Mouse (Mus musculus) heart, embryonic 16.5 days (tissue): Measurements from ENCODE around the gene Agxt. TPM values are rescaled to one million over a fixed set of nuclear protein-coding genes. Genes with fewer than 3 reads are reported as not detected.

Experiments
- ATAC-seq: fragments of 200-750 bp; cut with Nextera tagmentation; replicated peaks from 2 replicates; pipeline ENCODE4 v1.8.0; 2017; ENCODE audit warnings: moderate number of reproducible peaks; ENCODE audit not compliant: insufficient read depth, low FRiP score; ENCODE audit errors: extremely low read depth
- H3K27ac ChIP-seq: fragments of 300-500 bp; sonication (generic); 2 replicates; pipeline ENCODE4 v1.5.1; 2014; ENCODE audit warnings: mild to moderate bottlenecking, low read length, control low read depth, moderate library complexity
- H3K27me3 ChIP-seq: fragments of 300-500 bp; sonication (generic); 2 replicates; pipeline ENCODE4 v1.6.1; 2014; ENCODE audit warnings: low read length, mixed read lengths; ENCODE audit not compliant: control insufficient read depth, insufficient read depth
- H3K36me3 ChIP-seq: fragments of 300-500 bp; sonication (generic); 2 replicates; pipeline ENCODE4 v1.6.1; 2014; ENCODE audit not compliant: control insufficient read depth, insufficient read depth
- H3K4me1 ChIP-seq: fragments of 300-500 bp; sonication (generic); 2 replicates; pipeline ENCODE4 v1.6.1; 2014; ENCODE audit warnings: low read length, mixed read lengths; ENCODE audit not compliant: control insufficient read depth, insufficient read depth
- H3K4me2 ChIP-seq: fragments of 300-500 bp; sonication (generic); 2 replicates; pipeline ENCODE4 v1.6.1; 2014; ENCODE audit warnings: low read depth, mild to moderate bottlenecking, control low read depth, low read length
- H3K4me3 ChIP-seq: fragments of 300-500 bp; sonication (generic); 2 replicates; pipeline ENCODE4 v1.5.1; 2014; ENCODE audit warnings: mild to moderate bottlenecking, control low read depth, low read length
- H3K9ac ChIP-seq: fragments of 300-500 bp; sonication (generic); 2 replicates; pipeline ENCODE4 v1.6.1; 2014; ENCODE audit warnings: low read length, control low read depth
- H3K9me3 ChIP-seq: fragments of 300-500 bp; sonication (generic); replicated peaks from 2 replicates; pipeline ENCODE4 v1.6.1; 2016; ENCODE audit warnings: low read length; ENCODE audit not compliant: control insufficient read depth
- WGBS: fragments of 180-500 bp; shearing (Covaris S2); extraction: QIAGEN DNeasy Blood & Tissue Kit; methylation state at CpG from one replicate; pipeline ENCODE4 v1.1.7; 2014; 5-methylcytosine and 5-hydroxymethylcytosine counted together
- polyA plus RNA-seq: library from polyadenylated mRNA; unstranded; fragments of >200 nt; fragmentation: Nextera tagmentation; extraction: Ambion mirVana; gene quantifications from 2 replicates; pipeline ENCODE4 v1.2.1, GENCODE M21; 2015

The Agxt gene
- polyA plus RNA-seq, 1 experiment from 2014 or later = not detected

- peaks cover 16% of the 10 kb centered on the region; the same call in 1 of the 2 replicates for H3K27me3 ChIP-seq
- no peaks in the 10 kb centered on the region for H3K9me3 ChIP-seq
- WGBS = 75% methylated on average over 8 of the region's 8 CpGs
- no peak within 1 kb of the TSS for H3K27ac ChIP-seq
- H3K4me1 ChIP-seq = no peaks in the 10 kb centered on the region
- ATAC-seq = no peak
- no peaks in the 10 kb centered on the region for H3K36me3 ChIP-seq
- H3K9ac ChIP-seq = no peak within 1 kb of the TSS
- H3K4me3 ChIP-seq = no peak within 1 kb of the TSS
- no peak within 1 kb of the TSS for H3K4me2 ChIP-seq
Observed at GRCm38 (mm10) chr1:93160501-93161133, 25.6 kb downstream of the Agxt start, which contains the start of gene 2310007B03Rik. Gene 2310007B03Rik (minus strand): TSS chr1:93160948.

- Histone ChIP-seq H3K9me3 (no peaks in the 10 kb centered on the region), H3K4me1 (no peaks in the 10 kb centered on the region), H3K36me3 (no peaks in the 10 kb centered on the region), H3K27ac (no peak overlapping the region), H3K27me3 (peaks cover 16% of the 10 kb centered on the region; the same call in 1 of the 2 replicates), H3K9ac (no peak overlapping the region), H3K4me2 (no peak overlapping the region), H3K4me3 (no peak overlapping the region)
- ATAC-seq = no peak
- 66% methylated on average over 8 of the region's 8 CpGs for WGBS
Observed at GRCm38 (mm10) chr1:93161350-93161749, 26.3 kb downstream of the Agxt start.

GRCm38 (mm10) chr1:93161921-93162320 lies 26.9 kb downstream of the Agxt start:
- Histone ChIP-seq H3K36me3 (no peaks in the 10 kb centered on the region), H3K27ac (no peak overlapping the region), H3K9me3 (no peaks in the 10 kb centered on the region), H3K4me1 (no peaks in the 10 kb centered on the region), H3K4me3 (no peak overlapping the region), H3K27me3 (peaks cover 14% of the 10 kb centered on the region; the same call in 1 of the 2 replicates), H3K9ac (no peak overlapping the region), H3K4me2 (no peak overlapping the region)
- no peak for ATAC-seq
- WGBS = 57% methylated on average over 10 of the region's 10 CpGs

- no peak overlapping the region for H3K9ac ChIP-seq
- ATAC-seq = no peak
- 76% methylated on average over 7 of the region's 7 CpGs for WGBS
- no peaks in the 10 kb centered on the region for H3K36me3 ChIP-seq
- H3K4me1 ChIP-seq = no peaks in the 10 kb centered on the region
- no peak overlapping the region for H3K27ac ChIP-seq
- H3K9me3 ChIP-seq = no peaks in the 10 kb centered on the region
- H3K4me2 ChIP-seq = no peak overlapping the region
- H3K4me3 ChIP-seq = no peak overlapping the region
- peaks cover 14% of the 10 kb centered on the region; the same call in 1 of the 2 replicates for H3K27me3 ChIP-seq
Observed at GRCm38 (mm10) chr1:93162588-93162987, 27.5 kb downstream of the Agxt start.

- ATAC-seq = no peak
- H3K4me3 ChIP-seq = no peak overlapping the region
- H3K4me1 ChIP-seq = no peaks in the 10 kb centered on the region
- peaks cover 22% of the 10 kb centered on the region for H3K27me3 ChIP-seq
- no peak overlapping the region for H3K9ac ChIP-seq
- 52% methylated on average over 9 of the region's 9 CpGs for WGBS
- H3K4me2 ChIP-seq = no peak overlapping the region
- no peaks in the 10 kb centered on the region for H3K36me3 ChIP-seq
- no peak overlapping the region for H3K27ac ChIP-seq
- H3K9me3 ChIP-seq = no peaks in the 10 kb centered on the region
Observed at GRCm38 (mm10) chr1:93165447-93165846, 30.4 kb downstream of the Agxt start.

GRCm38 (mm10) chr1:93166346-93167079 lies 31.5 kb downstream of the Agxt start:
- WGBS = 70% methylated on average over 11 of the region's 11 CpGs
- no peak overlapping the region for H3K4me3 ChIP-seq
- no peaks in the 10 kb centered on the region for H3K4me1 ChIP-seq
- H3K4me2 ChIP-seq = no peak overlapping the region
- ATAC-seq = no peak
- no peaks in the 10 kb centered on the region for H3K36me3 ChIP-seq
- H3K27me3 ChIP-seq = peaks cover 24% of the 10 kb centered on the region
- no peaks in the 10 kb centered on the region for H3K9me3 ChIP-seq
- H3K9ac ChIP-seq = no peak overlapping the region
- H3K27ac ChIP-seq = no peak overlapping the region

- no peak for ATAC-seq
- no peak within 1 kb of the TSS for H3K4me3 ChIP-seq
- no peaks in the 10 kb centered on the region for H3K36me3 ChIP-seq
- H3K9me3 ChIP-seq = no peaks in the 10 kb centered on the region
- WGBS = 46% methylated on average over 10 of the region's 10 CpGs
- H3K9ac ChIP-seq = no peak within 1 kb of the TSS
- no peak within 1 kb of the TSS for H3K27ac ChIP-seq
- no peak within 1 kb of the TSS for H3K4me2 ChIP-seq
- H3K27me3 ChIP-seq = peaks cover 21% of the 10 kb centered on the region
- no peaks in the 10 kb centered on the region for H3K4me1 ChIP-seq
Observed at GRCm38 (mm10) chr1:93168295-93168775, 33.3 kb downstream of the Agxt start, which contains the start of gene Crocc2. Gene Crocc2 (plus strand): TSS chr1:93168725.

GRCm38 (mm10) chr1:93173665-93174064 lies 38.6 kb downstream of the Agxt start:
- Histone ChIP-seq H3K4me3 (no peak overlapping the region), H3K4me2 (no peak overlapping the region), H3K9me3 (no peaks in the 10 kb centered on the region), H3K4me1 (peaks cover 9% of the 10 kb centered on the region; the same call in 1 of the 2 replicates), H3K36me3 (no peaks in the 10 kb centered on the region), H3K27ac (no peak overlapping the region), H3K9ac (no peak overlapping the region), H3K27me3 (peaks cover 39% of the 10 kb centered on the region)
- ATAC-seq = no peak
- 50% methylated on average over 4 of the region's 4 CpGs for WGBS

GRCm38 (mm10) chr1:93174399-93174798 lies 39.4 kb downstream of the Agxt start:
- no peak overlapping the region for H3K4me2 ChIP-seq
- H3K27ac ChIP-seq = no peak overlapping the region
- 2% methylated on average over 4 of the region's 4 CpGs for WGBS
- no peaks in the 10 kb centered on the region for H3K36me3 ChIP-seq
- H3K27me3 ChIP-seq = peaks cover 34% of the 10 kb centered on the region
- no peaks in the 10 kb centered on the region for H3K9me3 ChIP-seq
- H3K9ac ChIP-seq = no peak overlapping the region
- no peak overlapping the region for H3K4me3 ChIP-seq
- H3K4me1 ChIP-seq = peaks cover 9% of the 10 kb centered on the region; the same call in 1 of the 2 replicates
- ATAC-seq = peak; percentile 37; the same call in 1 of the 2 replicates
